Mouse (Mus musculus) erythroblast, embryonic 14.5 days (primary cell): ENCODE results near the gene Asgr1.

Experiments
- GATA1 ChIP-seq: IDR thresholded peaks from 2 replicates; pipeline ENCODE4 v1.6.1; 2012; ENCODE audit warnings: low read length, inconsistent platforms, mixed read lengths
- TAL1 ChIP-seq: IDR thresholded peaks from 3 replicates; pipeline ENCODE4 v1.6.1; 2012; ENCODE audit warnings: low read length, inconsistent platforms, mixed read lengths

DNA sequence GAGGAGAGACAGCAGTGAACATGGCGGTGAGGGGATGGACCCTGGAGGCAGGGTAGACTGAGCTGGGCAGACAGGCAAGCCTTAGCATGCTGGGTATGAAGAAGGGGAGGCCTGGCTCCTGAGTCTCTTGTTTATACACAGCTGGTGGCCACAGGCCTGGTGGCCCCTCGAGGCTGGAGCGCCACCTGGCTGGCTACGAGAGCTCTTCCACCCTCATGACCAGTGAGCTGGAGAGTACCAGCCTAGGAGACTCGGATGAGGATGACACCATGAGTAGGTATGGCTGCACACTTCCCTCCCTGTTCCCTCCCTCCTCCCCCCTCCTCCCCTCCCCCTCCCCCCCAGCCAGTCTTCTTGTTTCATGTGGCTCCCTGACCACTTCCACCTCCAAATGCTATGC, 48.4 kb upstream of the Asgr1 start:
- TF ChIP-seq GATA1 (no peak), TAL1 (no peak)
